Mouse (Mus musculus) stomach, postnatal 0 days (tissue): ENCODE measurements around the gene Frat1.

Source experiments
- CTCF ChIP-seq: IDR thresholded peaks from 2 replicates; pipeline ENCODE4 v1.5.1; 2016; ENCODE audit warnings: antibody characterized with exemption, low read depth, mild to moderate bottlenecking, moderate library complexity
- EP300 ChIP-seq: optimal IDR thresholded peaks from 2 replicates; pipeline ENCODE3; 2016; ENCODE audit warnings: antibody characterized with exemption

DNA sequence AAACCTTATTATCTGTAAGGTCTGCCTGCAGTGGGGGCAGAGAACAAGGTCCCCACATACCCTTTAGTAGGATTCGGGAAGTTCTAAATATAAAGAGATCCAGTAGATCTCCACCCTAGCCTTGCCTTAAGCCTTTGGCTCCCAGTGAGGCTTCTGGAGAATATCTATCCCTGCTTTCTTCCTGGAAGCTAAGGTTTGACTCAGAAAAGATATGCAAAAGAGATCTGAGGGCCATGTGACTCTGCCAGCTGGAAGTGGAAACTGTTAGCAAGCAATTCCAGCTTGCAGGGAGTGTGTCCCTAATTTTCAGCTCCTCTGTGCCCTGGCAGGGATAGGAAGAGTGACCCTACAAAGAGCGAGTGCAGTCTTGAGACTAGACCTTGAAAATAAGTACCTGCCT is 42.5 kb downstream of the Frat1 start:
- TF ChIP-seq CTCF (no peak), EP300 (no peak)
